Mouse (Mus musculus): ENCODE measurements around the gene Arid1a. TPM values are rescaled to one million over a fixed set of nuclear protein-coding genes. Genes with fewer than 3 reads are reported as not detected.

Gene Arid1a
- total and polyA plus RNA-seq, 2 experiments, result 5.9 to 21.9 TPM

- 7% methylated on average over 14 of the region's 14 CpGs for WGBS
- H3K36me3 ChIP-seq (ENCODE audit: control insufficient read depth, insufficient read depth, low read length), result peaks cover 3% of the 10 kb centered on the region; the same call in 1 of the 2 replicates
- H3K27ac ChIP-seq (replicated peaks; ENCODE audit: insufficient read depth, low read depth, low read length), result peak overlapping the region; percentile 87
- TF ChIP-seq CTCF (IDR thresholded peaks at IDR 0.05; ENCODE audit: low read depth, low read length) (no peak), POLR2A (IDR thresholded peaks at IDR 0.05; ENCODE audit: extremely low read depth, insufficient read depth, low read length) (peak; percentile 5; the same call in 1 of the 2 replicates)
- peaks cover 22% of the 10 kb centered on the region for H3K79me2 ChIP-seq (ENCODE audit: control insufficient read depth, insufficient read depth, low read length)
- peak overlapping the region; percentile 72 for H3K9ac ChIP-seq (ENCODE audit: low read depth, low read length)
- H3K4me3 ChIP-seq (ENCODE audit: insufficient read depth, low read depth, low read length), result peak overlapping the region; percentile 54
- peak; percentile 88 for DNase-seq (ENCODE audit: extremely low read depth, low read depth, low spot score)
- peaks cover 22% of the 10 kb centered on the region for H3K4me1 ChIP-seq (ENCODE audit: control insufficient read depth, insufficient read depth, low read length)
- no peaks in the 10 kb centered on the region for H3K27me3 ChIP-seq (ENCODE audit: control insufficient read depth, insufficient read depth, low read length)
Observed at GRCm38 (mm10) chr4:133631071-133631768, 125.3 kb downstream of the Arid1a start.

GRCm38 (mm10) chr4:133630326-133630920 is 126.1 kb downstream of the Arid1a start:
- Histone ChIP-seq H3K4me3 (ENCODE audit: insufficient read depth, low read depth, low read length) (peak overlapping the region; percentile 20; the same call in 1 of the 2 replicates), H3K27ac (replicated peaks; ENCODE audit: insufficient read depth, low read depth, low read length) (peak overlapping the region; percentile 87), H3K9ac (ENCODE audit: low read depth, low read length) (peak overlapping the region; percentile 19; the same call in 1 of the 2 replicates), H3K4me1 (ENCODE audit: control insufficient read depth, insufficient read depth, low read length) (peaks cover 22% of the 10 kb centered on the region), H3K27me3 (ENCODE audit: control insufficient read depth, insufficient read depth, low read length) (no peaks in the 10 kb centered on the region), H3K36me3 (ENCODE audit: control insufficient read depth, insufficient read depth, low read length) (peaks cover 3% of the 10 kb centered on the region; the same call in 1 of the 2 replicates), H3K79me2 (ENCODE audit: control insufficient read depth, insufficient read depth, low read length) (peaks cover 22% of the 10 kb centered on the region)
- 76% methylated on average over 8 of the region's 8 CpGs for WGBS
- no peak for TF ChIP-seq CTCF (IDR thresholded peaks at IDR 0.05; ENCODE audit: low read depth, low read length)
- TF ChIP-seq POLR2A (IDR thresholded peaks at IDR 0.05; ENCODE audit: extremely low read depth, insufficient read depth, low read length), result no peak
- DNase-seq (ENCODE audit: extremely low read depth, low read depth, low spot score), result no peak

GRCm38 (mm10) chr4:133629191-133629590 is 127.4 kb downstream of the Arid1a start:
- H3K79me2 ChIP-seq (ENCODE audit: control insufficient read depth, insufficient read depth, low read length), result peaks cover 24% of the 10 kb centered on the region
- H3K27me3 ChIP-seq (ENCODE audit: control insufficient read depth, insufficient read depth, low read length), result no peaks in the 10 kb centered on the region
- H3K27ac ChIP-seq (replicated peaks; ENCODE audit: insufficient read depth, low read depth, low read length), result no peak overlapping the region
- TF ChIP-seq CTCF (IDR thresholded peaks at IDR 0.05; ENCODE audit: low read depth, low read length) (no peak), POLR2A (IDR thresholded peaks at IDR 0.05; ENCODE audit: extremely low read depth, insufficient read depth, low read length) (no peak)
- no peak overlapping the region for H3K4me3 ChIP-seq (ENCODE audit: insufficient read depth, low read depth, low read length)
- peaks cover 22% of the 10 kb centered on the region for H3K4me1 ChIP-seq (ENCODE audit: control insufficient read depth, insufficient read depth, low read length)
- peaks cover 3% of the 10 kb centered on the region; the same call in 1 of the 2 replicates for H3K36me3 ChIP-seq (ENCODE audit: control insufficient read depth, insufficient read depth, low read length)
- WGBS, result 76% methylated on average over 7 of the region's 7 CpGs
- H3K9ac ChIP-seq (ENCODE audit: low read depth, low read length), result no peak overlapping the region
- DNase-seq (ENCODE audit: extremely low read depth, low read depth, low spot score), result no peak

Other genes starting within 250 kb of the Arid1a start
- 1.7 and 2.5 TPM in 2 replicates for gene Kdf1, start 237.8 kb downstream of the Arid1a start, total RNA-seq (2014; rRNA removed)
- 6.9 and 7.4 TPM in 2 replicates for gene Kdf1, start 237.8 kb downstream of the Arid1a start, polyA plus RNA-seq (2012; rRNA removed)
- 48.1 and 50.6 TPM in 2 replicates for gene Nudc, start 210.8 kb downstream of the Arid1a start, total RNA-seq (2014; rRNA removed)
- 44.3 and 48.7 TPM in 2 replicates for gene Nudc, start 210.8 kb downstream of the Arid1a start, polyA plus RNA-seq (2012; rRNA removed)
- gene Nr0b2, start 203.4 kb downstream of the Arid1a start, total RNA-seq (2014; rRNA removed), result 25.7 and 52.4 TPM in 2 replicates
- gene Nr0b2, start 203.4 kb downstream of the Arid1a start, polyA plus RNA-seq (2012; rRNA removed), result 164 and 300 TPM in 2 replicates
- 3.8 and 4.3 TPM in 2 replicates for gene Gpatch3, start 182.0 kb downstream of the Arid1a start, total RNA-seq (2014; rRNA removed)
- gene Gpatch3, start 182.0 kb downstream of the Arid1a start, polyA plus RNA-seq (2012; rRNA removed), result 3.8 and 4.2 TPM in 2 replicates
- 8.9 and 10.1 TPM in 2 replicates for gene Gpn2, start 172.4 kb downstream of the Arid1a start, total RNA-seq (2014; rRNA removed)
- gene Gpn2, start 172.4 kb downstream of the Arid1a start, polyA plus RNA-seq (2012; rRNA removed), result 35.0 and 38.2 TPM in 2 replicates
- gene Sfn, start 154.6 kb downstream of the Arid1a start, total RNA-seq (2014; rRNA removed), result 0.55 and 0.81 TPM in 2 replicates
- 0.54 and 0.77 TPM in 2 replicates for gene Sfn, start 154.6 kb downstream of the Arid1a start, polyA plus RNA-seq (2012; rRNA removed)
- 8.9 and 15.5 TPM in 2 replicates for gene Zdhhc18, start 106.6 kb downstream of the Arid1a start, total RNA-seq (2014; rRNA removed)
- 18.5 and 21.3 TPM in 2 replicates for gene Zdhhc18, start 106.6 kb downstream of the Arid1a start, polyA plus RNA-seq (2012; rRNA removed)
- gene Pigv, start 84.1 kb downstream of the Arid1a start, total RNA-seq (2014; rRNA removed), result 5.9 and 6.4 TPM in 2 replicates
- 5.9 and 7.5 TPM in 2 replicates for gene Pigv, start 84.1 kb downstream of the Arid1a start, polyA plus RNA-seq (2012; rRNA removed)
- gene Rps6ka1, start 131.0 kb upstream of the Arid1a start, total RNA-seq (2014; rRNA removed), result 4.1 and 5.1 TPM in 2 replicates
- 8.6 and 16.9 TPM in 2 replicates for gene Rps6ka1, start 131.0 kb upstream of the Arid1a start, polyA plus RNA-seq (2012; rRNA removed)
- gene Hmgn2, start 211.9 kb upstream of the Arid1a start, total RNA-seq (2014; rRNA removed), result 21.1 and 35.2 TPM in 2 replicates
- 3.1 and 3.7 TPM in 2 replicates for gene Hmgn2, start 211.9 kb upstream of the Arid1a start, polyA plus RNA-seq (2012; rRNA removed)
- 14.0 and 15.6 TPM in 2 replicates for gene Dhdds, start 244.1 kb upstream of the Arid1a start, total RNA-seq (2014; rRNA removed)
- gene Dhdds, start 244.1 kb upstream of the Arid1a start, polyA plus RNA-seq (2012; rRNA removed), result 19.2 and 21.3 TPM in 2 replicates